Mouse (Mus musculus): ENCODE measurements around the gene Sgsm2. TPM values are rescaled to one million over a fixed set of nuclear protein-coding genes. Genes with fewer than 3 reads are reported as not detected.

The Sgsm2 gene
- 0.83 TPM for polyA plus RNA-seq (2014; fragmentation: Illumina TruSeq; extraction: RNeasy Lipid Tissue Mini Kit (QIAGEN cat#74804))

GRCm38 (mm10) chr11:74896901-74897677, at the start of gene Sgsm2:
Gene Sgsm2, minus strand, starts transcription at chr11:74897060.

DNA sequence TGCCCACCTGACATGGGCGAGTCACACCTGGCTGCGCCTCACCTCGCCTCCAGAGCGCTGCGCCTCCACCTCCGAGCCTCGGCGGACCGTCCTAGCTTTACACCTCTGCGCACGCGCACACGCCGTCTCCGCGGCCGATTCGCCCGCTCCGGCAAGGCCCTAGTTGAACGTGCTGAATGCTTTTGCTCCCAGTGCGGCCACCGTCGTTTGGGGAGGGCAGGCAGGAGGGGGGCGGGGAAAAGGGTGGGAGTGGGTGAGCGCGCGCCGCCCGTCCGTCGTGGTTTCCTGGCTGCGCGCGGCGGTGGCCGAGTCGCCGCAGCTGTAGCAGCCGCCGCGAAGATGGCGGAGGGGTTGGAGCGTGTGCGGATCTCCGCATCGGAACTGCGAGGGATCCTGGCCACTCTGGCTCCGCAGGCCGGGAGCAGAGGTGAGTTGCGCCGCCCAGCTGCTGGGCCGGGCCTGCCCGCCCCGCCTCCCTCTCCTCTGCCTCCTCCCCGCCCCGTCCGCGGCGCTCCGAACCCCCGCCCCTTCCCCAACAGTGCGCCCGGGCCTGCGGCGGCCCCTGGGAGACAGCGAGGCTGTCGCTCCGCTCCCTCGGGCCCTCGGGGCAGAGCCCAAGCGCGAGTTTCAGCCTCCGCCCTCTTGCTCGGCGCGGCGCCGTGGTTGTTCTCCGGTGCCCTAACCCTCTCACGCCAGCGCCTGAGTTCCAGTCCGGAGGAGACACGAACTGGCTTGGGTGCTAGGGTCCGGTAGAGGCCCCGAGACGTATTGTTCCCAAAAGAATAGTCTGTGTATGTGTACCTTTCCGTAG, 28.9 kb upstream of the Sgsm2 start, which contains the start of the genes Smg6 and Srr:
Smg6 (plus strand) TSS at position 247 of the 811 bp plus-strand sequence.
Srr (minus strand) TSS at position 372 of the 811 bp plus-strand sequence.

GRCm38 (mm10) chr11:74897678-74898516, 1.0 kb upstream of the Sgsm2 start, which contains the start of gene Tsr1:
Gene Tsr1, plus strand, starts transcription at chr11:74898071.

GRCm38 (mm10) chr11:74830256-74831161, 66.4 kb downstream of the Sgsm2 start, which contains the start of gene Mnt:
Gene Mnt, plus strand, starts transcription at chr11:74830920.

Other genes starting within 250 kb of the Sgsm2 start
- 4.6 TPM for gene Cluh, start 247.6 kb downstream of the Sgsm2 start, polyA plus RNA-seq (2014; fragmentation: Illumina TruSeq; extraction: RNeasy Lipid Tissue Mini Kit (QIAGEN cat#74804))
- gene Pafah1b1, start 172.4 kb downstream of the Sgsm2 start, polyA plus RNA-seq (2014; fragmentation: Illumina TruSeq; extraction: RNeasy Lipid Tissue Mini Kit (QIAGEN cat#74804)) = 836 TPM
- 46.3 TPM for gene Mettl16, start 126.2 kb downstream of the Sgsm2 start, polyA plus RNA-seq (2014; fragmentation: Illumina TruSeq; extraction: RNeasy Lipid Tissue Mini Kit (QIAGEN cat#74804))
- 3.0 TPM for gene Mnt, start 66.1 kb downstream of the Sgsm2 start, polyA plus RNA-seq (2014; fragmentation: Illumina TruSeq; extraction: RNeasy Lipid Tissue Mini Kit (QIAGEN cat#74804))
- 61.1 TPM for gene Tsr1, start 1.0 kb upstream of the Sgsm2 start, polyA plus RNA-seq (2014; fragmentation: Illumina TruSeq; extraction: RNeasy Lipid Tissue Mini Kit (QIAGEN cat#74804))
- 21.2 TPM for gene Smg6, start 28.8 kb upstream of the Sgsm2 start, polyA plus RNA-seq (2014; fragmentation: Illumina TruSeq; extraction: RNeasy Lipid Tissue Mini Kit (QIAGEN cat#74804))
- gene Srr, start 28.9 kb upstream of the Sgsm2 start, polyA plus RNA-seq (2014; fragmentation: Illumina TruSeq; extraction: RNeasy Lipid Tissue Mini Kit (QIAGEN cat#74804)) = 50.9 TPM